Mouse (Mus musculus) stomach, embryonic 14.5 days (tissue): ENCODE results near the gene Gm6803. TPM values are rescaled to one million over a fixed set of nuclear protein-coding genes. Genes with fewer than 3 reads are reported as not detected.
"Not testable (repeated sequence)": the region's sequence is repeated elsewhere in the genome, so short reads cannot be mapped to it uniquely, and the experiment has no call there.

Source experiments
- ATAC-seq: fragments of 200-750 bp; cut with Nextera tagmentation; 2 replicates; pipeline ENCODE4 v1.8.0; 2017; ENCODE audit warnings: low read depth, moderate TSS enrichment; ENCODE audit not compliant: insufficient number of reproducible peaks, insufficient read depth, low FRiP score
- H3K27ac ChIP-seq: fragments of 300-500 bp; sonication (generic); 2 replicates; pipeline ENCODE4 v1.5.1; 2014; ENCODE audit warnings: mild to moderate bottlenecking, low read length, moderate library complexity, mixed read lengths
- H3K27me3 ChIP-seq: fragments of 300-500 bp; sonication (generic); 2 replicates; pipeline ENCODE4 v1.6.1; 2014; ENCODE audit warnings: low read length, control low read depth, mixed read lengths; ENCODE audit not compliant: control insufficient read depth, insufficient read depth
- H3K36me3 ChIP-seq: fragments of 300-500 bp; sonication (generic); 2 replicates; pipeline ENCODE4 v1.6.1; 2014; ENCODE audit warnings: mild to moderate bottlenecking, control low read depth, low read length, moderate library complexity, mixed read lengths; ENCODE audit not compliant: control insufficient read depth, insufficient read depth
- H3K4me1 ChIP-seq: fragments of 300-500 bp; sonication (generic); 2 replicates; pipeline ENCODE4 v1.6.1; 2014; ENCODE audit warnings: low read length, control low read depth, mixed read lengths; ENCODE audit not compliant: control insufficient read depth, insufficient read depth
- H3K4me2 ChIP-seq: fragments of 300-500 bp; sonication (generic); replicated peaks from 2 replicates; pipeline ENCODE4 v1.6.1; 2014; ENCODE audit warnings: low read depth, low read length, control low read depth
- H3K4me3 ChIP-seq: fragments of 300-500 bp; sonication (generic); 2 replicates; pipeline ENCODE4 v1.5.1; 2014; ENCODE audit warnings: low read depth, low read length, control low read depth
- H3K9ac ChIP-seq: fragments of 300-500 bp; sonication (generic); replicated peaks from 2 replicates; pipeline ENCODE4 v1.6.1; 2014; ENCODE audit warnings: low read depth, mild to moderate bottlenecking, control low read depth, low read length, moderate library complexity, mixed read lengths
- H3K9me3 ChIP-seq: fragments of 300-500 bp; sonication (generic); 2 replicates; pipeline ENCODE4 v1.6.1; 2016; ENCODE audit warnings: low read depth, low read length, control low read depth; ENCODE audit not compliant: control insufficient read depth
- WGBS: fragments of 180-500 bp; shearing (Covaris S2); extraction: QIAGEN DNeasy Blood & Tissue Kit; methylation state at CpG from one replicate; pipeline ENCODE4 v1.1.7; 2014; 5-methylcytosine and 5-hydroxymethylcytosine counted together
- polyA plus RNA-seq: library from polyadenylated mRNA; unstranded; fragments of >200 nt; fragmentation: Nextera tagmentation; extraction: Ambion mirVana; gene quantifications from 2 replicates; pipeline ENCODE4 v1.2.1, GENCODE M21; 2014

The Gm6803 gene
- polyA plus RNA-seq: not detected in 2 replicates

DNA sequence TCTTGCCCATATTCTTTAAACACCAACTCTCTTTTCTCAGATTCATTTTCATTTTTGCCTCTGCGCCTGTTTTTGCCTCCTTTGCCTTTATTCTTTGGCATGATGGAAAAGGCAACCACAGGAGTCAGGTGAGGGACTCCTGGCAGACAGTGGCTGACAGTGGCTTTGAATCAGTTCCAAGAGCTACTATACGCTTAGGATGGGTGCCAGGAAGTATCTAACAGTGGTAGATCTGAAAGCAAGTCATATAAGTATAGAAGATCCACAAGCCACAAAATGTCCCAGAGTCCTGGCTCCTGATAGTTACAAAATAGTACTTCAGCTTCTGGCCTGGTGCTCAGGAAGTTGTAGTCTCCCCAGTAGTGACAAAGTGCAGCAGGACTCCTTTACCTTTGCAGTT, at the start of gene Gm6803:
Gene Gm6803, minus strand, starts transcription at position 101 of the 400 bp plus-strand sequence.
- not testable (repeated sequence) for H3K9ac ChIP-seq, H3K4me2 ChIP-seq, H3K27me3 ChIP-seq, H3K9me3 ChIP-seq, H3K36me3 ChIP-seq, ATAC-seq, H3K27ac ChIP-seq, H3K4me1 ChIP-seq, H3K4me3 ChIP-seq
- 77% methylated on average over 1 of the region's 2 CpGs for WGBS

- not testable (repeated sequence) for H3K36me3 ChIP-seq, H3K4me3 ChIP-seq, H3K4me2 ChIP-seq, H3K9me3 ChIP-seq, ATAC-seq, H3K9ac ChIP-seq, H3K27ac ChIP-seq, H3K27me3 ChIP-seq, H3K4me1 ChIP-seq
- WGBS: 65% methylated on average over 1 of the region's 1 CpGs
Observed at GRCm38 (mm10) chr12:88045226-88045625, 26.7 kb upstream of the Gm6803 start.

- not testable (repeated sequence) for ATAC-seq, H3K4me2 ChIP-seq, H3K4me1 ChIP-seq, H3K36me3 ChIP-seq, H3K9ac ChIP-seq, H3K9me3 ChIP-seq, H3K27ac ChIP-seq, H3K4me3 ChIP-seq, H3K27me3 ChIP-seq
- WGBS: 93% methylated on average over 1 of the region's 1 CpGs
Observed at GRCm38 (mm10) chr12:88039703-88040102, 21.1 kb upstream of the Gm6803 start.

DNA sequence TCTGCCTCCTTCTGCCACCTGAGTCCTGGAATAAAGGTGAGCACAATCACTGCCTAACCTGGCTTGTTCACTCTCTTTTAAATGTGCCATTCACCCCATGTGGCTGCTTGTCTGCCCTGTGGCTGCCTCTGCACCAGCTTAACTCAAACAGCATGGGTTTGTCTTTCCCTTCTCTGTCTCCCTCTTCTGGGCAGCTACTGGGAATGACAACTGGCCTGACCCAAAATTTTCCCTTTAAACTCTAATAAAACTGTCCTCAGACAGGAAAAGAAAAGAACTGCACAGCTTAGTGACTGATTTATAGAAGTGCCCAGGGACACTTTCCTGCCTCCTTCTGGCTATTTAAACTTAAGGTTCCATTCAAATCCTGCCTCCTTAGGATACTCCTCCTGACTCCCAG, 20.5 kb upstream of the Gm6803 start:
- ATAC-seq, H3K27ac ChIP-seq, H3K9me3 ChIP-seq, H3K4me1 ChIP-seq, H3K4me2 ChIP-seq, H3K27me3 ChIP-seq, H3K36me3 ChIP-seq, H3K4me3 ChIP-seq, H3K9ac ChIP-seq: not testable (repeated sequence)

DNA sequence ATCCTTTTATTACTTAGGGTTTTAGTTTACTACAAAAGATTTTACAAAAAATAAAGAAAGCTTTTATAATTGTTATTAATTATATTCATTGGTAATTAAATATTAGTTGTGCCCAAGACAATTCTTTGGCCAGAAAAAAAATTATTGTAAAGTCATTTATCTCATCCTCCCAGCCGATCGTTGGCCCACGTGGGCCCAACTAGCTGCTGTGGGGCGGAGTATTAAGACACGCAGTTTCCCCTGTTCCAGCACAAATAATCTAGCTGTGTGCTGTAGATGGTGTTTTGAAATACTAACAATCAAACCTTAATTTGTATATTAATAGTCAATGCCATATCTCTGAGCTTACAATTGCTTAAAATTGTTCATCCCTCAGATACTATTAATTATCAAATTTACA, 13.7 kb upstream of the Gm6803 start:
- WGBS: 89% methylated on average over 5 of the region's 5 CpGs
- H3K4me3 ChIP-seq, H3K4me2 ChIP-seq, H3K27ac ChIP-seq, ATAC-seq, H3K4me1 ChIP-seq, H3K9me3 ChIP-seq, H3K36me3 ChIP-seq, H3K27me3 ChIP-seq, H3K9ac ChIP-seq: not testable (repeated sequence)

- not testable (repeated sequence) for H3K4me1 ChIP-seq, H3K4me3 ChIP-seq, H3K36me3 ChIP-seq, H3K9ac ChIP-seq, H3K27ac ChIP-seq, H3K27me3 ChIP-seq, H3K9me3 ChIP-seq, ATAC-seq, H3K4me2 ChIP-seq
- 71% methylated on average over 1 of the region's 1 CpGs for WGBS
Observed at GRCm38 (mm10) chr12:88026704-88027103, 8.1 kb upstream of the Gm6803 start, which contains the start of gene Gm2056. Gene Gm2056, plus strand, starts transcription at chr12:88027004.

GRCm38 (mm10) chr12:88011548-88011947, 7.0 kb downstream of the Gm6803 start, which contains the start of gene Gm2075:
Gene Gm2075, plus strand, starts transcription at chr12:88011848.
- not testable (repeated sequence) for H3K9me3 ChIP-seq, H3K4me2 ChIP-seq, H3K27ac ChIP-seq, H3K9ac ChIP-seq, H3K4me1 ChIP-seq, H3K4me3 ChIP-seq, ATAC-seq, H3K36me3 ChIP-seq, H3K27me3 ChIP-seq
- no CpG with 5 or more reads among the region's 1 CpGs for WGBS

GRCm38 (mm10) chr12:88004118-88004517, 14.5 kb downstream of the Gm6803 start:
- WGBS: 68% methylated on average over 3 of the region's 3 CpGs
- H3K36me3 ChIP-seq: not testable (repeated sequence)

DNA sequence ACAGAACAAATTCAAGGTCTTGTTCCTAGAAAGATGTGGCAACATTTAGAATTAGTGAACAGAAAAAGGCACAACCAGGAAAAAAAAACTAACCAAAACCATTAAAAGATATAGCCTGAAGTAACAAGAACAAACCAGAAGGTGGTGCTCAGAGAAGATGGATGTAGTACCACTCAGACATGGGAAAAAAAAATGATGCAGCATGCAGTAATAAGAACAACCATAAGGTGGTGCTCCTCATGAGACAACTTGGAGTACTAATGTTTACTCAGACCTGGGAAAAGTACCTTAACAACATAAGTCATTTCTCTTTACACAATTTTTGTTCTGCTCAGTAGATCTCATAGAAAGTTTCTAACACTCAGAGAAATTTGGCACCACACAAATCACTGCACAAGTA, 34.6 kb downstream of the Gm6803 start:
- H3K9me3 ChIP-seq, H3K36me3 ChIP-seq, H3K4me1 ChIP-seq, H3K4me2 ChIP-seq, H3K9ac ChIP-seq, H3K27me3 ChIP-seq, H3K4me3 ChIP-seq, H3K27ac ChIP-seq, ATAC-seq: not testable (repeated sequence)

More at GRCm38 (mm10) chr12:88004118-88004517, 14.5 kb downstream of the Gm6803 start:
- H3K9me3 ChIP-seq, ATAC-seq, H3K27ac ChIP-seq, H3K4me1 ChIP-seq, H3K4me2 ChIP-seq, H3K27me3 ChIP-seq, H3K4me3 ChIP-seq, H3K9ac ChIP-seq: not testable (repeated sequence)
